Mouse (Mus musculus): ENCODE data around the gene Steap3.

DNA sequence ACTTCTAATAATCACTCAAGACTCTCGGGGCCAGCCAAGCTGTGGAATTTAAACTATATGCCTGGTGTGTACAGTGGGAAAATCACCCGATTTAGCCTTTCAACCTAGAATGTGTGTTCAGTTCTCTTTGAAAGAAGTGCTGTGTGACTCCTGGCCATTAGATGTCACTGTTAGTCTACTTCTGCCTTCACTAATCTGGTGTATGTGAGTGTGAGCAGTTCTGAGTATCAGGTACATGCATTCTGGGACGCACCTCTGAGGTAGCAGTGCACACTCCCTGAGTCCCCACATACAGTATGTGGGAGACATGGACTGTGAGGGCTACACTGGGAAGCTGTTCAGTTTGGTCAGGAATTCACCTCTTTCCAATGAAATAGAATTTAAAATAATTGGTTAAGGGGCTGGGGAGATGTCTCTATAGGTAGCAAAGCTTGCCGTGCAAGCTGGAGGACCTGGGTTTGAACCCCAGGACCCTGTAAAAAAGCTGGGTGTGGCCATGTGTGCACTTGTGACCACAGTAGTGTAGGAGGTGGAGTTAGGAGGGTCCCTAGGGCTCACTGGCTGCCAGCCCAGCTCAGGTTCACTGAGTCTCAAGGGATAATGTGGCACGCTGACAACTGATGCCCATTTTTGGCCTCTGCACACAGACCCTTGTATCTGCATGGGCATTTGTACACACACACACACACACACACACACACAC lies 100.5 kb downstream of the Steap3 start:
- TF ChIP-seq GATA1 (IDR thresholded peaks at IDR 0.05; ENCODE audit: borderline replicate concordance, low read length) (no peak), FLI1 (IDR thresholded peaks at IDR 0.05; ENCODE audit: low read length) (no peak)

Measured in megakaryocyte, embryonic 14.5 days (primary cell).